19 mouse cellular contexts compared by ENCODE assay signal in the genomic region with DNA sequence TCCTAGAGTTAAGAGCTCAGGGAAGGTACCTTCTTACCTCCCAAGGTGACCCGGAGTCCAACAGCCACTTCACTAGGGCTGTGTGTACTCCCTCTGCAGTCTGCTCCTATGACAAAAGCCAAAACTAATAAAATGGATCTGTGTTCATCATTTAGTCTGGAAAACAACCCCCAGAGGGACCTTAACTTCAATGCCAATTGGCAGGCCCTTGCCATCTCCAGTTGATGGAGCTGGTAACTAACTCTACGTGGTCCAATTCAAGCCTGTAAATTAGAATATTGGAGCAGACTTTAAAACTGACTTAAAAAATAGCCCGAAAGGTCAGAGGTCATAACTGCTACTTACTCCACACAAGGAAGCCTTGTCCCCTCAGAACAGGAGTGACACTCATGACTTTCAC. TPM values are rescaled to one million over a fixed set of nuclear protein-coding genes. Genes with fewer than 3 reads are reported as not detected.
DNase-seq lines count a peak whose midpoint lies in the region; ATAC-seq and TF ChIP-seq lines count a peak whose summit lies in the region.
"Had no signal": no experiment of that assay in that cellular context is flagged by ENCODE, and none has a peak within 500 bp of the region (broad histone marks: within the 10 kb centered on the region; RNA-seq: fewer than 3 reads in every experiment).

No protein-coding gene starts in this region.

- H3K4me1 ChIP-seq in hindbrain, embryonic 15.5 days (replicated peaks) = peaks cover 38% of the 10 kb centered on the region
- peaks cover 47% of the 10 kb centered on the region for H3K4me1 ChIP-seq in hindbrain, embryonic 13.5 days (replicated peaks)
- no peaks in the 10 kb centered on the region; the same call in 1 of the 2 replicates for H3K4me1 ChIP-seq in testis, adult 2 months (ENCODE audit: control insufficient read depth, insufficient read depth, low read length)
- H3K4me1 ChIP-seq in lung, postnatal 0 days (ENCODE audit: insufficient read depth, low read depth, low read length) = peaks cover 6% of the 10 kb centered on the region; the same call in 1 of the 2 replicates

- no peaks in the 10 kb centered on the region for H3K27me3 ChIP-seq in hindbrain, embryonic 15.5 days
- no peaks in the 10 kb centered on the region for H3K27me3 ChIP-seq in hindbrain, embryonic 13.5 days
- no peaks in the 10 kb centered on the region for H3K27me3 ChIP-seq in testis, adult 2 months (ENCODE audit: control insufficient read depth, insufficient read depth, low read length)
- no peaks in the 10 kb centered on the region for H3K27me3 ChIP-seq in lung, postnatal 0 days (replicated peaks; ENCODE audit: insufficient read depth, low read length)
- H3K27me3 ChIP-seq: embryonic facial prominence, embryonic 13.5 days; midbrain, embryonic 15.5 days; neural tube, embryonic 12.5 days; Patski had no signal

- WGBS in hindbrain, embryonic 15.5 days = 71% methylated on average over 3 of the region's 3 CpGs
- WGBS in hindbrain, embryonic 13.5 days = 82% methylated on average over 3 of the region's 3 CpGs
- 81% methylated on average over 3 of the region's 3 CpGs for WGBS in lung, postnatal 0 days

- no peak overlapping the region for H3K4me2 ChIP-seq in hindbrain, embryonic 15.5 days
- no peak overlapping the region for H3K4me2 ChIP-seq in hindbrain, embryonic 13.5 days
- no peak overlapping the region for H3K4me2 ChIP-seq in lung, postnatal 0 days (replicated peaks; ENCODE audit: low read depth, low read length)
- H3K4me2 ChIP-seq: embryonic facial prominence, embryonic 13.5 days; lung, embryonic 14.5 days; midbrain, embryonic 15.5 days; neural tube, embryonic 12.5 days had no signal

- H3K9ac ChIP-seq in hindbrain, embryonic 15.5 days = no peak overlapping the region
- no peak overlapping the region for H3K9ac ChIP-seq in hindbrain, embryonic 13.5 days
- no peak overlapping the region for H3K9ac ChIP-seq in lung, postnatal 0 days (replicated peaks; ENCODE audit: low read depth)
- H3K9ac ChIP-seq: embryonic facial prominence, embryonic 13.5 days; lung, embryonic 14.5 days; midbrain, embryonic 15.5 days; neural tube, embryonic 12.5 days had no signal

- intact Hi-C loops in gastrocnemius, adult 2 months (cut with DNase I) = no loop called here
- intact Hi-C loops in gastrocnemius, postnatal 36 days (cut with DNase I) = no loop called here

- TF ChIP-seq EP300 in lung, postnatal 0 days (IDR thresholded peaks at IDR 0.05) = no peak

- no peak for TF ChIP-seq POLR2A in testis, adult 2 months (IDR thresholded peaks at IDR 0.05; ENCODE audit: control insufficient read depth, low read depth, low read length)

- peak; percentile 31 for DNase-seq in gastrocnemius, adult 2 months
- DNase-seq in gastrocnemius, postnatal 36 days = no peak
- no peak for DNase-seq in testis, postnatal 14 days (ENCODE audit: low spot score)
- DNase-seq in lung, postnatal 0 days (ENCODE audit: low spot score) = no peak
- no peak for DNase-seq in ovary, postnatal 36 days (ENCODE audit: low spot score)
- DNase-seq: B cell, adult 2 months; cerebellum, adult 11 months; kidney, adult 11 months; kidney, postnatal 14 days; liver; lung, embryonic 14.5 days had no signal

- no peak for TF ChIP-seq CTCF in gastrocnemius, adult 2 months (IDR thresholded peaks at IDR 0.05)
- TF ChIP-seq CTCF in testis, adult 2 months (IDR thresholded peaks at IDR 0.05; ENCODE audit: control insufficient read depth, insufficient read depth, insufficient replicate concordance, low read depth, low read length) = no peak
- TF ChIP-seq CTCF in lung, postnatal 0 days (IDR thresholded peaks at IDR 0.05) = no peak

- peak overlapping the region; percentile 81 for H3K27ac ChIP-seq in gastrocnemius, adult 2 months
- peak overlapping the region; percentile 27; the same call in 1 of the 2 replicates for H3K27ac ChIP-seq in hindbrain, embryonic 15.5 days (replicated peaks)
- H3K27ac ChIP-seq in hindbrain, embryonic 13.5 days = no peak overlapping the region
- peak overlapping the region; percentile 56; the same call in 1 of the 2 replicates for H3K27ac ChIP-seq in testis, adult 2 months (ENCODE audit: control insufficient read depth, insufficient read depth, low read depth, low read length)
- H3K27ac ChIP-seq in lung, postnatal 0 days (ENCODE audit: low read length) = no peak overlapping the region
- H3K27ac ChIP-seq: embryonic facial prominence, embryonic 13.5 days; forebrain, embryonic 10.5 days; midbrain, embryonic 15.5 days; neural tube, embryonic 12.5 days had no signal

- peak; percentile 20 for ATAC-seq in hindbrain, embryonic 15.5 days (ENCODE audit: low FRiP score, low read depth)
- no peak for ATAC-seq in hindbrain, embryonic 13.5 days (ENCODE audit: low FRiP score)
- ATAC-seq in lung, postnatal 0 days = no peak
- ATAC-seq: midbrain, embryonic 15.5 days had no signal

- H3K9me3 ChIP-seq in hindbrain, embryonic 15.5 days = no peaks in the 10 kb centered on the region
- H3K9me3 ChIP-seq in hindbrain, embryonic 13.5 days = no peaks in the 10 kb centered on the region
- H3K9me3 ChIP-seq in lung, postnatal 0 days (ENCODE audit: low read length) = no peaks in the 10 kb centered on the region
- H3K9me3 ChIP-seq: embryonic facial prominence, embryonic 13.5 days; forebrain, embryonic 10.5 days; midbrain, embryonic 15.5 days; neural tube, embryonic 12.5 days had no signal

- no peaks in the 10 kb centered on the region for H3K36me3 ChIP-seq in hindbrain, embryonic 15.5 days
- peaks cover 4% of the 10 kb centered on the region; the same call in 1 of the 2 replicates for H3K36me3 ChIP-seq in hindbrain, embryonic 13.5 days
- H3K36me3 ChIP-seq in testis, adult 2 months (ENCODE audit: control insufficient read depth, insufficient read depth, low read length) = no peaks in the 10 kb centered on the region
- H3K36me3 ChIP-seq in lung, postnatal 0 days (ENCODE audit: insufficient read depth, low read length) = no peaks in the 10 kb centered on the region
- H3K36me3 ChIP-seq: embryonic facial prominence, embryonic 13.5 days; forebrain, embryonic 10.5 days; midbrain, embryonic 15.5 days had no signal

- no peak overlapping the region; the same call in 1 of the 2 replicates for H3K4me3 ChIP-seq in gastrocnemius, adult 2 months
- no peak overlapping the region for H3K4me3 ChIP-seq in hindbrain, embryonic 15.5 days
- H3K4me3 ChIP-seq in hindbrain, embryonic 13.5 days = no peak overlapping the region
- no peak overlapping the region for H3K4me3 ChIP-seq in testis, adult 2 months (ENCODE audit: control insufficient read depth, low read depth, low read length)
- H3K4me3 ChIP-seq in lung, postnatal 0 days (ENCODE audit: low read depth, low read length) = no peak overlapping the region
- H3K4me3 ChIP-seq: embryonic facial prominence, embryonic 13.5 days; forebrain, embryonic 10.5 days; midbrain, embryonic 15.5 days; neural tube, embryonic 12.5 days had no signal

RNA-seq across cellular contexts. Expression of a gene that starts 45.3 kb away (rescaled TPM):
- total RNA-seq in gastrocnemius, adult 2 months (2021) = 100 to 1,000 TPM; 158 to 227 TPM
- total RNA-seq in gastrocnemius, postnatal 36 days (2021) = 100 to 1,000 TPM; 131 to 189 TPM
- 87.5 and 92.0 TPM in 2 replicates for polyA plus RNA-seq in hindbrain, embryonic 15.5 days (2015; fragmentation: Nextera tagmentation; extraction: Ambion mirVana)
- 96.3 and 100 TPM in 2 replicates for polyA plus RNA-seq in hindbrain, embryonic 13.5 days (2015; fragmentation: Nextera tagmentation; extraction: Ambion mirVana)
- 12.9 and 13.0 TPM in 2 replicates for polyA plus RNA-seq in testis, adult 2 months (2012; rRNA removed)
- polyA plus RNA-seq in lung, postnatal 0 days (2015; fragmentation: Nextera tagmentation; extraction: Ambion mirVana) = 36.4 and 38.7 TPM in 2 replicates

Comparison
In these comparisons a context has a peak if more than half of its experiments do, and no peak if none do; other contexts are left out.
1. H3K27ac ChIP-seq: peak in gastrocnemius, adult 2 months (single experiment), hindbrain, embryonic 15.5 days (single experiment) and testis, adult 2 months (single experiment); none in hindbrain, embryonic 13.5 days (single experiment) and lung, postnatal 0 days (single experiment).